Mouse (Mus musculus) neural tube, embryonic 13.5 days (tissue): ENCODE measurements around the gene Adm2. TPM values are rescaled to one million over a fixed set of nuclear protein-coding genes. Genes with fewer than 3 reads are reported as not detected.

Source experiments
- ATAC-seq: fragments of 200-750 bp; cut with Nextera tagmentation; 2 replicates; pipeline ENCODE4 v1.8.0; 2017; ENCODE audit warnings: low read depth, mild to moderate bottlenecking, moderate TSS enrichment, moderate library complexity
- H3K27ac ChIP-seq: fragments of 300-500 bp; sonication (generic); replicated peaks from 2 replicates; pipeline ENCODE4 v1.5.1; 2015; ENCODE audit warnings: moderate library complexity, mild to moderate bottlenecking, inconsistent platforms
- H3K27me3 ChIP-seq: fragments of 300-500 bp; sonication (generic); 2 replicates; pipeline ENCODE4 v1.6.1; 2015; ENCODE audit warnings: mild to moderate bottlenecking, inconsistent platforms
- H3K36me3 ChIP-seq: fragments of 300-500 bp; sonication (generic); 2 replicates; pipeline ENCODE4 v1.6.1; 2015; ENCODE audit warnings: mild to moderate bottlenecking, inconsistent platforms
- H3K4me1 ChIP-seq: fragments of 300-500 bp; sonication (generic); replicated peaks from 2 replicates; pipeline ENCODE4 v1.6.1; 2015; ENCODE audit warnings: inconsistent platforms
- H3K4me2 ChIP-seq: fragments of 300-500 bp; sonication (generic); 2 replicates; pipeline ENCODE4 v1.6.1; 2015; ENCODE audit warnings: inconsistent platforms, mild to moderate bottlenecking, moderate library complexity
- H3K4me3 ChIP-seq: fragments of 300-500 bp; sonication (generic); 2 replicates; pipeline ENCODE4 v1.5.1; 2015; ENCODE audit warnings: mild to moderate bottlenecking, inconsistent platforms
- H3K9ac ChIP-seq: fragments of 300-500 bp; sonication (generic); 2 replicates; pipeline ENCODE4 v1.6.1; 2015; ENCODE audit warnings: moderate library complexity, mild to moderate bottlenecking, inconsistent platforms
- H3K9me3 ChIP-seq: fragments of 300-500 bp; sonication (generic); 2 replicates; pipeline ENCODE4 v1.6.1; 2016; ENCODE audit warnings: inconsistent platforms
- WGBS: fragments of 180-500 bp; shearing (Covaris S2); methylation state at CpG from one replicate; pipeline ENCODE4 v1.1.7; 2015; 5-methylcytosine and 5-hydroxymethylcytosine counted together
- microRNA-seq: library from miRNA; unstranded; fragments of <30 nt; microRNA quantifications from one replicate; pipeline ENCODE4, GENCODE M21; 2016
- polyA plus RNA-seq: library from polyadenylated mRNA; unstranded; fragments of >200 nt; fragmentation: Nextera tagmentation; extraction: Ambion mirVana; gene quantifications from 2 replicates; pipeline ENCODE4 v1.2.1, GENCODE M21; 2015

Gene Adm2
- polyA plus RNA-seq, 1 experiment from 2014 or later, result not detected

- peaks cover 98% of the 10 kb centered on the region for H3K36me3 ChIP-seq
- H3K4me1 ChIP-seq, result no peaks in the 10 kb centered on the region
- no peak for ATAC-seq
- WGBS, result 91% methylated on average over 4 of the region's 4 CpGs
- H3K9ac ChIP-seq, result no peak overlapping the region
- no peak overlapping the region for H3K4me2 ChIP-seq
- no peaks in the 10 kb centered on the region for H3K9me3 ChIP-seq
- H3K27me3 ChIP-seq, result no peaks in the 10 kb centered on the region
- no peak overlapping the region for H3K4me3 ChIP-seq
- no peak overlapping the region for H3K27ac ChIP-seq
Observed at GRCm38 (mm10) chr15:89365141-89365551, 42.6 kb downstream of the Adm2 start.

GRCm38 (mm10) chr15:89372068-89372467 is 49.5 kb downstream of the Adm2 start:
- no peak overlapping the region for H3K4me3 ChIP-seq
- ATAC-seq, result no peak
- 88% methylated on average over 13 of the region's 13 CpGs for WGBS
- H3K9ac ChIP-seq, result no peak overlapping the region
- peaks cover 21% of the 10 kb centered on the region for H3K27me3 ChIP-seq
- H3K4me1 ChIP-seq, result peaks cover 19% of the 10 kb centered on the region
- no peak overlapping the region for H3K27ac ChIP-seq
- H3K9me3 ChIP-seq, result no peaks in the 10 kb centered on the region
- peaks cover 57% of the 10 kb centered on the region for H3K36me3 ChIP-seq
- H3K4me2 ChIP-seq, result no peak overlapping the region

- H3K27me3 ChIP-seq, result peaks cover 25% of the 10 kb centered on the region
- H3K27ac ChIP-seq, result no peak overlapping the region
- 84% methylated on average over 7 of the region's 7 CpGs for WGBS
- peak overlapping the region; percentile 73 for H3K4me2 ChIP-seq
- peaks cover 24% of the 10 kb centered on the region for H3K4me1 ChIP-seq
- peak overlapping the region; percentile 62 for H3K4me3 ChIP-seq
- no peaks in the 10 kb centered on the region for H3K9me3 ChIP-seq
- peak overlapping the region; percentile 80; the same call in 1 of the 2 replicates for H3K9ac ChIP-seq
- ATAC-seq, result no peak
- H3K36me3 ChIP-seq, result peaks cover 53% of the 10 kb centered on the region
Observed at GRCm38 (mm10) chr15:89372536-89372935, 50.0 kb downstream of the Adm2 start.

GRCm38 (mm10) chr15:89373027-89373761 is 50.7 kb downstream of the Adm2 start:
- 1% methylated on average over 35 of the region's 35 CpGs for WGBS
- H3K27me3 ChIP-seq, result peaks cover 32% of the 10 kb centered on the region
- peak; percentile 87 for ATAC-seq
- H3K36me3 ChIP-seq, result peaks cover 46% of the 10 kb centered on the region
- H3K4me3 ChIP-seq, result peak overlapping the region; percentile 62
- H3K9ac ChIP-seq, result peak overlapping the region; percentile 80
- no peaks in the 10 kb centered on the region for H3K9me3 ChIP-seq
- peak overlapping the region; percentile 73 for H3K4me2 ChIP-seq
- H3K4me1 ChIP-seq, result peaks cover 26% of the 10 kb centered on the region
- peak overlapping the region; percentile 94 for H3K27ac ChIP-seq

- H3K4me3 ChIP-seq, result peak within 1 kb of the TSS; percentile 62
- peak within 1 kb of the TSS; percentile 80 for H3K9ac ChIP-seq
- H3K4me1 ChIP-seq, result peaks cover 32% of the 10 kb centered on the region
- no peaks in the 10 kb centered on the region for H3K9me3 ChIP-seq
- peaks cover 40% of the 10 kb centered on the region for H3K36me3 ChIP-seq
- ATAC-seq, result peak; percentile 88
- H3K27me3 ChIP-seq, result peaks cover 38% of the 10 kb centered on the region
- under 1% methylated on average over 42 of the region's 42 CpGs for WGBS
- H3K27ac ChIP-seq, result peak within 1 kb of the TSS; percentile 94
- peak within 1 kb of the TSS; percentile 73 for H3K4me2 ChIP-seq
Observed at GRCm38 (mm10) chr15:89373762-89374248, 51.3 kb downstream of the Adm2 start, which contains the start of gene Sco2. Gene Sco2 (minus strand): TSS chr15:89373846.

Small RNA genes within 50 kb of the gene (microRNA-seq; reads per million reads assigned to microRNA genes)
- gene Mir6959, result not detected

Other genes with a start within 250 kb of the Adm2 start
- gene Trabd, start 247.6 kb upstream of the Adm2 start, polyA plus RNA-seq, result 39.6 and 46.8 TPM in 2 replicates
- gene Selenoo, start 233.6 kb upstream of the Adm2 start, polyA plus RNA-seq, result 21.0 and 21.9 TPM in 2 replicates
- gene Tubgcp6, start 199.6 kb upstream of the Adm2 start, polyA plus RNA-seq, result 15.8 and 16.7 TPM in 2 replicates
- 23.9 and 26.7 TPM in 2 replicates for gene Hdac10, start 194.0 kb upstream of the Adm2 start, polyA plus RNA-seq
- gene Mapk12, start 182.0 kb upstream of the Adm2 start, polyA plus RNA-seq, result 6.7 and 7.0 TPM in 2 replicates
- 35.8 and 40.2 TPM in 2 replicates for gene Mapk11, start 173.1 kb upstream of the Adm2 start, polyA plus RNA-seq
- gene Plxnb2, start 141.9 kb upstream of the Adm2 start, polyA plus RNA-seq, result 89.8 and 94.5 TPM in 2 replicates
- gene Dennd6b, start 126.2 kb upstream of the Adm2 start, polyA plus RNA-seq, result 68.9 and 71.8 TPM in 2 replicates
- gene Ppp6r2, start 111.2 kb upstream of the Adm2 start, polyA plus RNA-seq, result 64.8 and 76.9 TPM in 2 replicates
- gene Sbf1, start 7.4 kb upstream of the Adm2 start, polyA plus RNA-seq, result 81.8 and 90.0 TPM in 2 replicates
- not detected in 2 replicates for gene Miox, start 11.7 kb downstream of the Adm2 start, polyA plus RNA-seq
- 34.1 and 35.1 TPM in 2 replicates for gene Lmf2, start 32.9 kb downstream of the Adm2 start, polyA plus RNA-seq
- 101 and 117 TPM in 2 replicates for gene Ncaph2, start 33.0 kb downstream of the Adm2 start, polyA plus RNA-seq
- gene Sco2, start 51.1 kb downstream of the Adm2 start, polyA plus RNA-seq, result 10.9 and 11.3 TPM in 2 replicates
- 2.0 and 2.2 TPM in 2 replicates for gene Tymp, start 54.3 kb downstream of the Adm2 start, polyA plus RNA-seq
- gene Odf3b, start 56.6 kb downstream of the Adm2 start, polyA plus RNA-seq, result 0.27 and 1.9 TPM in 2 replicates
- not detected in 2 replicates for gene Klhdc7b, start 62.2 kb downstream of the Adm2 start, polyA plus RNA-seq
- not detected in 2 replicates for gene Syce3, start 87.8 kb downstream of the Adm2 start, polyA plus RNA-seq
- 0.73 and 1.7 TPM in 2 replicates for gene Cpt1b, start 103.1 kb downstream of the Adm2 start, polyA plus RNA-seq
- gene C730034F03Rik, start 106.9 kb downstream of the Adm2 start, polyA plus RNA-seq, result 6.1 and 7.3 TPM in 2 replicates
- 0.17 TPM in 1 of 2 replicates, not detected in the other for gene Gm44502, start 107.0 kb downstream of the Adm2 start, polyA plus RNA-seq
- 81.4 and 82.2 TPM in 2 replicates for gene Chkb, start 107.2 kb downstream of the Adm2 start, polyA plus RNA-seq
- gene Mapk8ip2, start 131.2 kb downstream of the Adm2 start, polyA plus RNA-seq, result 77.3 and 78.0 TPM in 2 replicates
- gene Arsa, start 154.7 kb downstream of the Adm2 start, polyA plus RNA-seq, result 18.4 and 19.1 TPM in 2 replicates
- 6.5 and 8.0 TPM in 2 replicates for gene Shank3, start 176.9 kb downstream of the Adm2 start, polyA plus RNA-seq
- gene Acr, start 245.6 kb downstream of the Adm2 start, polyA plus RNA-seq, result 0.48 and 1.5 TPM in 2 replicates